Mouse (Mus musculus): ENCODE measurements at regions not wholly inside any gene's neighbourhood (a gene's known extent, or its start where the extent isn't known, plus 50 kb on each side); places are given as distances from the start of the nearest gene placed in this dataset.
A peak's percentile ranks its signal among the peaks of the same experiment; 100 is the strongest.

DNA sequence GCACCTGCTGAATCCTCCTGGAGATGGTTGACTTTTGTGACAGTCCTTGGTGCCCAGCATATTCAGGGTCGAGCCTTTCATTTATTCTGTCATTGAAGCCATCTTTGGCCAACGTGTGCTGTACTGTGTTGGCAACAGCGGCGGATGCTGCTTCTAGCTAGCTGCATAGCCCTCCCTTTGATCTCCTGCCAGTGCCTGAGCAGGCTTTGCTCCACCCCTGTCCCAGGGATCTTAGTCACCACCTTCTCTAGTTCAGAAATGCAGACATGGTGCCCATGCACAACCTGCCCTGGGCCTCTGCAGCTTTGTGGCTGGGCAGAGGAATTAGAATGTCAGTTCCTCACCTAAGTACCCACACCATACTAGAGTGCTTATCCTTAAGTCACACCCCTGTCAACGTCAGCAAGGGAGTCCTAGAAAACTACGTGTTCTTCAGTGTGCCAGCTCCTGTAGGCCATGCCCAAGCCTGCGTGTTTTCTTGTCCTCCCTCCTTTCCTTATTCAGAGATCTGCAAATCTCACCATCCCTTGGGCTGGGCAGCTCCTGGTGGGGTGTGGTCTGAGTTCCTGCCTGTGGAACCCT is 151.9 kb downstream of the Zfp706 start:
- peak; percentile 82 for DNase-seq

DNA sequence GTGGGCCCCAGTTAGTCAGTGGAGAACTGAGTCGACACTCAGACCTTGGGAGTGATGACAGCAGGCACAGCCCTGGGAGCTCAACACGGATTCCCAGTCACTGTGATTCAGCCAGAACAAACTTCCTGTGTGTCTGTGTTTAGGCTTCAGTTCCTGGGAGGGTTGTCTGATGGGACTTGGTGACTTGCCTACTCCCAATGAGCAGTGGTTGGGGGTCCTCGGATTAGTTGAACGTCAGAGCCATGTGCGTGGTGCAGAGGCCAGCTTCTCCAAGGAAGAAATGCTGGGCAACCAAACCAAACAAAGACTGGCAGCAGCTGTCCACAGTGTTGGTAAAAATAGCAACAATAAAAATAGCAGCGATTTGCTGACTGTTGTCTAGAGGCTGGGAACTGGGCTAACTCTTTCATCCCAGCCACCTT is 152.7 kb downstream of the Zfp706 start:
- peak; percentile 41 for DNase-seq

DNA sequence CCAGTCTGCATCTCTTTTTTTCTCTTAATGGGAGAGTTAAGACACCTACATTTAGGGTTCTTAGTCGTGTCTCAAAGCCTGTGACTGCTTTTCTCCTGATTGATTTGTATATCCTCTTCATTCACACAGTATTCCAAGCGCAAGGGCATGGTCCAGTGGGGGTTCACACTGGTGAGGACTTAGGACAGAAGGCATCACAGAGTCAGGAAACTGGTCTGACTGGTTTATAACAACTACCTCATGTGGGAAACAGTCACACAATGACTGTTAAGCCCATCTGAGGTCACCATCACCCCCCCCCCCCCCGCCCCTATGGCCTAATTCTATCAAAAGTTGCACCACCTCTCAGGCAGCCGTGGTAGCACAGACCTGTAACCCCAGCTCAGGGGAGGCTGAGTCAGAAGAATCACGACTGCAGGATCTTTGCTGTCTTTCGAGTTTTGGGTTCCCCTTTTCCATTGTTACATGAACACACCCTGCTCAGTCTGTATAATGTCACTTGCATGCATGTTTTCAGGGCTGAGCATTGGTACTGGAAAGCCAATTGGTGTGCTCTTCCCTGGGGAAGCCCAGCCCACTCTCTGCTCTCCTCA is 155.2 kb downstream of the Zfp706 start:
- DNase-seq: no peak

DNA sequence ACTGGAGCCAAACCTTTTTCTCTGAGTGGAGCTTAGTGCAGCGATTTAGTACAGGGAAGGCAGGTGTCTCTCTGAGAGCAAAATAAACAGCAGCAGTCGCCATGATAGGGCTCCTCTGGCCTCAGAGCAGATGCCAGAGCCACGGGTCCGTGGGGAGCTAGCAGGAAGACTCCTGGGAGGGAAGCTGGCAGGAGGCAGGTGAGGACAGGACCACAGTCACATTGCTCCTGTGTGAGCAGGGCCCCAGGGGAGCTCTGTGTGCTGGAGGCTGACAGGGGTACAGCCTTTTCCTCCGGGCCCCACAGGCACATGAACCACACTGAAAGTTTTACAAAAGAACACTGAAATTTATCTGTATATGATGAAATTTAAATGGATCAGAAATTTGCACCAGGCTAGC is 159.3 kb downstream of the Zfp706 start:
- DNase-seq: peak; percentile 61

DNA sequence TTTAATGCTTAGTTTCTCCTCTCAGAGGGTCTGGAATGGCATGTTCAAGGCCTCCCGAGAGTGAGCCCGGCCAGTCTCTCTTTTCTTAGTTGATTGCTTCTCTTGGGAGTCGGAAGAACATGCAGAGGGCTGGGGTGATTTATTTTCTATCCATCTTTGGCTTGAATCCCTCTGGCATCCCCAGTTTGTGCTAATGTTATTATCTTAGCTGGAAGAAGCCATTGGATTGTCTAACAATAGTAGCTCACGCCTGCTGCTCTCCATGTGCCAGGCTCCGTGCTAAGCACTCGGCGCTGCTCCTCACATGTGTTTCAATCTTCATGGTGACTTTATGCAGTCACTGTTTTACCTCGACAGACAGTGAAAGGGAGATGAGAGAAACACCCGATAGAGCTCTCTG is 160.8 kb downstream of the Zfp706 start:
- DNase-seq: no peak
